Mouse (Mus musculus) cerebellum, postnatal 4 days (tissue): ENCODE results near the gene Fcrl6.
A peak's percentile ranks its signal among the peaks of the same experiment; 100 is the strongest.

Experiments used
- DNase-seq, 2 experiments: peaks; one replicate each; pipeline ENCODE4 v3.0.0; 2022; ENCODE audit warnings: low spot score in 2 of 2, mixed read lengths in 1 of 2

The Fcrl6 gene

DNA sequence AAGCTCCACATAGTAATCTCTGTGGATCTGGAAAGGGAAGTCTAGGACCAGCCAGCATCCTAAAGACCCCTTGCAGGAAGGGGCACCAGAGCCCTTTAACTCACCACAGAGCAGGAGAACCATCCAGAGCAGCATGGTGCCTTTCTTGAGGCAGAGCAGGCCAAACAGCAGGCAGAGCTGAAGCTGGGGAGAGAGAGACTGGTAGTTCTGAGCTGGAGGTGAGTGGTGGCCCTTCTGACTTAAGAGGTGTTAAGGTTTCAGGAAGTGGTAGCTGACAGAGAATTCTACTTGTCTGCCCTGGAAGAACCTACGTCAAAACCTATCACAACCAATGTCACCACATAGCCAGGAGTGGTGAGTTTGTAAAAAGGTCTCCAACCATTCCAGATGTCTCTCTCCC is at the start of gene Fcrl6:
Fcrl6 (minus strand) TSS at position 226 of the 400 bp plus-strand sequence.
- no peak for DNase-seq

DNA sequence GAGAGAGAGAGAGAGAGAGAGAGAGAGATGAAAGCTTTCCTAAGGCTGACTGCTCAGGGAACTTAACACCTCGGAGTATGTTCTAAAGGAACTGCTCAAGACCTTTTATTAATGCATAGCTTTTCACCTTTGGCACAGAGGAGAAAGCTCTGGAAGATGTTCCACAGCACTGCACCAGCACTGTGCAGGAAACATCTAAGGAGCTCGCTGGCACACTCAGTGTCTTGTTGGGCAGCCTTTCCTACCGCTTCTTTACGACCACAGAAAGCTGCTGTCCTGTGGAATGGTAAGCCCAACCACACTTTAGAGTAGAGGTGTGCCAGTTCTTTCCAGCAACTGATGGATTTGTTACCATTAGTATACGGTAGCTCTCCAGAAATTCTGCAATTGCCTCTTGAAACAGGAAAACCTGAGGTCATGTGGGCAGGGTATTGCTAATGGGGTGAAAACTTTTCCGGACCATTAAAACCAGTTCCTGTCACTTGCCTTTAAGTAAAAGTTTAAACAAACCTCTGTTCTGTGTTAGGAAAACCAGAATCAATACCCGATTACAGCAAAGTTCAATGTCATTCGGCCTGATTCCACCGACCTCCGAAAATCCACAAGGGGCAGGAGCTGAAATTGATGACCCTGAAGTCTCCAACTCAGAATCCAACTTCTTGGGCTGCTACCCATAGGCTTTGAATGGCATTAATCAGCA is 49.1 kb upstream of the Fcrl6 start:
- no peak for DNase-seq

DNA sequence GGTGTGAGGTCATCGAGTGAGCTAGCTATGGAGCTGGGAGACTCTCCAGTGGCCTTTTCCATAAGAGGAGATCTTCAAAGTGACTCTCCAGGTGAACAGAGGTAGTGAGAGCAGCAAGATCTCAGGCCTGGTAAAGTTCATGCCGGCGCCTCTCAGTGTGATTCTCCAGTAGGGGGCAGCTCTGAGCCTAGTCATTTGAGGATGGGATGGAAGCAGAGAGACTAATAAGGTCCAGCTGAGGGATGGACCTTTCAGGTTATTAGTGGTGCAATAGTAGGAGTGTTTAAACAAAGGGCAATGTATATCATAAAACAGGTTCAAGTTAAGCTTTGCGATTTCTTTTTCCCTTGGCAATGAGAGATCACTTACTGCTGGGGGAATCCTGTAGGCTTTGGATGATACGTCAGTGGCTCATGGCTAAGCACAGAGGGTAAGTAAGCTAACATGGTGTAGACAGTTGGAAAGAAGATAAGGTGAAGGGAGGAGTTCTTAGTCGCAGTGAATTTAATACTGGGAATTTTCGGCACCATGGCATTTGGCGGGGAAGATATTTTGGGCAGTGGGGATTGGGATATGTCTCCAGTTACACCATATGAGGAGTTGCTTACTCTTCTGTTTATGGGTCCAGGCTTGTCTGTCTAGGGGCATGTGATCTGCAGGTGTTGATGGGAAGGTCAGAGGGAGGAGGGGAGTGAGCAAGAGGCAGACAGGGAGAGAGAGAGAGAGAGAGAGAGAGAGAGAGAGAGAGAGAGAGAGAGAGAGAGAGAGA is 48.4 kb upstream of the Fcrl6 start:
- peak in 1 of 2 experiments; percentile 14 for DNase-seq

DNA sequence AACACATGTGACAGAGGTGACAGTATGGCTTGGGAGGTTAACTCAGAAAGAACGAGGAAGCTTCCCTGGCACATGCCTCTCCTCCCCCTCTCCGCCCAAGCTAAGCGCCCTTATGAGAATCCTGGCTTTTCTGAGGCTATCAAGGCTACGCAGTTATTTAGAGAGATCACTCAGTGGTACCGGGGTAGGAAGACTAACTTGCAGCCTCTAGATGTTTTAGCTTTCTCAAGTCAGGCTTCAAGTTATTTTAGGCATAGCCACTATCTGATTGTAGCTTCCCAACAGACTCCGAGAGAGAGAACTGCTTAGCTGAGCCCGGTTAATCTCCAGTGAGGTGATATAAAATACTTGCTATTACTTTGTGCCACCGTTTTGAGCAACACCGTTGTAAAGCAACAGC is 47.0 kb upstream of the Fcrl6 start:
- DNase-seq: no peak

DNA sequence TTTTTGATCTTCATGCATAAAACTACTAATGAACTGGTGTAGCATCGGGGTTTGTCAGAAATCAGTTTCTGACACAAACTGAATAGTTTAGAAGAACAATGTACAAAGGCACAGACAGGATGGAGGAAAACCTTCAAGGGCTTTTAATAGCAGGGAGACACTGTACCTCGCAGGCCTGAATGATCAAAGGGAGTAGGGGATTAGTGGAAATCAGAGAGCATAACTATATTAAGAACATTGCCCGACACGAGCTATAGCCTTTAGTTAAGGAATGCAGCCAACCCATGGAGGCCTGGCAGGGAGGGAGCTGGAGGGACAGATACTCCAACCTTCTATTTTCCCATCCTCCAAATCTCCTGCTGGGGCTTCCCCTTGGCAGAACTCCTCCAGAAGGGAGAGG is 44.9 kb upstream of the Fcrl6 start:
- DNase-seq: no peak

DNA sequence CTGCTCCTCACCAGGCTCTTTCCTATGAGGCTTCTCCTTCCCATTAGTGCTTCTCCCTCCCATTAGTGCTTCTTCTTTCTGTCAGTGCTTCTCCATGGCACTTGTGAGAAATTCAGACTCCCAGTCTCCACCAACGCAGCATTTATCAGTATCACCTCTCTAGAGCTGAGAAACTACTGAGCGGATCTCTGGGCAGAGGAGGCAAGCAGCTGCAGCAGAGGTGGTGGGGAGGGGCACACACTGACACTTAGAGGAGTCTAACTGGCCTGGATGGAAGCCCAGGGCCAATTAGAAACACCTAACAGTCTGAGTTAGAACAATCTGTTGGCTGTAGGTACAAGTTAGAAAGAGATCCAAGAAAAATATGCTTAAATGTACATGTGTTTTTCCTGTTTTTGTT is 36.4 kb upstream of the Fcrl6 start:
- no peak for DNase-seq

DNA sequence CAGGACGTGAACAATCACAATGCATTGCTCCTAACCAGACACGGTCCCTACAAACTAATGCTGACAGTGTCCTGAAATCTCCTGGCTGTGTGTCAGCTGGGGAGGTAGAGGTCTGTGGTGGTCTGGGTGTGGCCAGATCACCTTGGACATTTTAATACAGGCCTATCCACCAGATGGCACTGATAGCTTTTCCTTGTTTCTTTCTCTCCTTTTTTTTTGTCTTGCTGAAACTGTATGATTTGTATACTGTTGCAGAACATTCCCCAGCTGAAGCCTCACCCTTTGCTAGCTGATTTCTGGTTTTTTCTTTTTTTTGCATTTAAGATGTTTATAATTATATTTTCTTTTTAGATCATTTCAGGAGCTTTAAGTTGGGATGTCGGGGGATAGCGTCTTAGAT is 35.5 kb upstream of the Fcrl6 start:
- DNase-seq: no peak

DNA sequence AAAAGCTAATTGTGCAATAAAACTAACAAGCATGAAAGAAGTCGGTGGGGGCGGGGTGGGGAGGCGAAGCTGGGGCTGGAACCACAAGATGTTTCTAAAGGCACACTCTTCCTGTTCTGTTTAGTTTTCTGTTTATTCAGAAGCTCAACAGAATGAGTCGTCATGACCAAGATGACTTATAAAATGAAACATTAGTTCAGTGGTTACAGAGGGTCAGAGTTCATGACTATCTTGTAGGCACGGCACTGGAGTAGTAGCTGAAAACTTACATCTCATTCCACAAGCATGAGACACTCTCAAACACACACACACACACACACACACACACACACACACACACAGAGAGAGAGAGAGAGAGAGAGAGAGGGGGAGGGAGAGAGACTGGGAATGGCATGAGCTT is 33.9 kb upstream of the Fcrl6 start:
- DNase-seq: no peak

DNA sequence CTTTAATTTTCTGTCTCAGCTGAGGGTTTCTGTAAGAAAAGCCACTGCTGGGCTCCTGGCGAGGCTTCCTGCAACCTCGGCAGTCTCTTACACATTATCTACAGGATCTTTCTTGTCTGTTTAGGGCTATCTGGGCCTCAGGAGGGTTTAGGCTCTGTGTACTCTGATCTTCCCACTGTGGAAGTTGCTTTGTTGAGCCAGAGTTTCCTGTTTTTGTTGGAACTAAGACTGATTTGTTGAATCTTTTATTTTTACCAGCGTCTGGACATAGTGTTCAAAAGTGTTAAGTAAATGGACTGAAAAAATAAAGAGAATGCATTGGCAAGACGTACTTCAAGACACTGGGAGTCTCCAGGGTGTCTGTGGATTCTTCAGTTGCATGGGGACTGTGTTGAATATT is 32.9 kb upstream of the Fcrl6 start:
- no peak for DNase-seq

DNA sequence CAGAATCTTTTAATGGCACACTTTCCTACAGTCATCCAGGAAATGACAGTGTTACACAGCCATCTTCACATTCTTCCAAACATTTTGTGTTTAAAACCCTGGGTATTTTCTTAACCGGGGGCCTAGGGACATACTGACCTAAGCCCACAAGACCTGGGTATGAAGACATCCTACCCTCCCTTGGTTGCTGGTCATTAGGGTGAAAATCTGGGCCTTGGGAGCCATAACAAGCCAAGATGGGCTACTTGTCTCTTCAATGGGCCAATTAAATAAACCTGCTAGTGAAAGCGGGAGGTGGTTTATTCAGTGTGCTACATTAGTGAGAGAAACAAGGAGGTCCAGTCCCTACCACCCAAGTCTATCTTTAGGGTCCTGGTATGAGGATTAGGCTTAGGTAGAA is 31.8 kb upstream of the Fcrl6 start:
- DNase-seq: no peak

DNA sequence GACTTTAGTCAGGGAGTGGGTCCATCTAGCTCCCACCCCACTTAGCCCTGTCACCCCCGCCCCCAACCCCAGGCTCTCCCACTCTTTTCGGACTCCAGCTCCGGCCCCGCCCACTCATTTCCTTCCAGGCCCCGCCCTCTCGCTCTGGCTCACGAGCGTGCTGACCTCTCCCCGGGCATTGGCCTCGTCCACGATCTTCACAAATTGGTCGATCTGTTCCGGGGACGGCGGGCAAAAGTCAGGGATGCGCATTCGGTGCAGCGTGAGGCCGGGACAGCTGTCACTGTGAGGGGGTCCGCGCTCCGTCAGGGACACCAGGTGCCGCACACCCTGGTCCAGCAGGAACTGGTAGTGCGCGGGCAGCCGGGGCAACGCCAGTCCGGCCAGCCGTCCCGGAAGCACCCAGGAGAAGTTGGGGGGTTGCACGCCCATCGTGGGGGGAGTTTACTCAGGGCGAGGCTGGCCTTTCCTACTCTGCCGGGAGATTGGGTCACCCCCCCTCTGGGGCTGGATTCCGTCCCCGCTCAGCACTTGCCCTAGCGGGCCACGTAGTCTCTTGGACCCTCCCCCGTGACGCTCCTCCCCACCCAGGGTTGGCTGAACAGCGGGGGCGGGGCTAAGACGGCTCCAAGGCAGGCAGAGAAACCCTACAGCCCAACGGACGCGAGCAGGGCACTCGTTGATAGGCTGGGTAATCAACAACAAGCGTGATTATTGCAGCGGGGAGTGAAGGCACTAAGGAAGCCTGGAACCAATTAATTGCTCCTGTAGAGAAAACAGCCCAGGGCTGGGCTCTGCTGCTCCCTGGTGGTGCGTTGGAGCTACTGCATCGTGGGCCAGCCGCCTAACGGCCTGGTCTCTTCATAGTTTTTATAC is 30.3 kb upstream of the Fcrl6 start, which contains the start of gene Dusp23:
Dusp23 (minus strand) TSS at position 512 of the 876 bp plus-strand sequence.
- peak; percentile 78 to 91 for DNase-seq

DNA sequence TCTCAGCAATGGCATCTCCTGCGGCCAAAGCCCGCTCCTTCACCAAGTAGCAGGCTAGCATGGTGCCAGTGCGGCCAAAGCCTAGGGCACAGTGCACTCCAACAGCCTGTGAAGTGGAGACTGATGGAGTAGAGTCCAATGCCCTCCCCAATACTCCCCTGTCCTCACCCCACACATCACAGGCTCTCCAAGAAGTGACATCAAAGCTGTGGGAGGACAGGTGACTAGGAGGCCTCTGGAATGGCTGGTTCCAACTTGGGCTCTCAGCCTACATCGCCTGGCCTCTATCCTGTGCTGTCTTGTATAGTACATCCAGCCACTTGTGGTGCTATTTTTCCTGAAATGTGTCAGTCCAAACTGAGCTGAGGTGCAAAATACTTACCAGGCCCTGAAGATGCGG is 29.4 kb upstream of the Fcrl6 start:
- no peak for DNase-seq

DNA sequence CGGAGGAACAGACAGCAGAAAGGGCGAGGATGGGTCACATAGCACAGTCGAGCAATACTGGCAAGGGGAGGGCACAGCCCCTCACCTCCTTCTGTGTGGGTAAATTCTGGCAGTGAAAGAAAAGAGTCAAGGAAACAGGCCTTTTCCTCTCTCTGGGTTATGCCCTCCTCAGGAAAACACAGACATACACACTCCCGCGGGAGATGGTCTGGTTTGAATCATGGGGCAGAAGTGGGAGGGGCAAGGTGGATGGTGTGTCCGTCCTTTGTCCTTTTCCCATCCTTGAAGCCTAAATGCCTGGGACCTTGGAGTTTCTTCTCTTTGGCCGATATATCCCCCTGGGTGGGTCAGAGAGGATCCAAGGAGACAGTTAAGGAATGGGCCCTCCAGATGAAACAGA is 27.5 kb upstream of the Fcrl6 start:
- no peak for DNase-seq

DNA sequence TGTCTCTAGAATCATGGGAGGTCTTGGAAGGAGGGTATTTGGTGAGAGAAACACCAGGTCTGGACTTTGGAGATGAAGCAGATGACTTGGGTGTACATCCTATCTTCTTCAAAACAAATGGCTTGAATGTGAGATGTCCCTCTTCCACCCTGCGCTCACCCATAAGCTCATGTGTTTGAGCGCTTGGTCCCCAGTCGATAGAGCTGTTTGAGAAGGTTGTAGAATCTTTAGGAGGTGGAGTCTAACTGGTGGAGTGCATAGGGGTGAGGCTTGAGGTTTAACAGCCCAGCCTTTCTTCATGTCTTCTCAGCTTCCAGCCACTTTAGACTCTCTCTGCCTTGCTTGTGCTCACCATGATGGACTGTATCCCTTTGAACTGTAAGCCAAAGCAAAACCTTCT is 24.0 kb upstream of the Fcrl6 start:
- no peak for DNase-seq

DNA sequence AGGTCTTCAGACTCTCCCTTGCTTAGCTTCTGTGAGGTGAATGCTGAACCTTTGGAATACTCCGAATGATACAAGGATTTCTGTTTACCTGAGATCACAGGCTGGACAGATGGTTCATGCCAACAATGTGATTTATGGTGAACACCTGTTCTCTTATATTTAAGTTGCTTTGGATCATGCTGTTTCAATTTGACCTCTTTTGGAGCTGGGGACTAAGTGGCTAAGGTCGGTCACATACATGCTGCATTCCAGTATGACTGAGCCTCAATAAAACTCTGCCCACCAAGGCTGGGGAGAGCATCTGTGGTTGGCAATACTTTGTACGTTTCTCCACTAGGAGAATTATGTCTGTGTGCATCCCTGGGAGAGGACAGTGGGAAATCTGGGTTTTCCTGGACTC is 21.7 kb upstream of the Fcrl6 start:
- DNase-seq: no peak

DNA sequence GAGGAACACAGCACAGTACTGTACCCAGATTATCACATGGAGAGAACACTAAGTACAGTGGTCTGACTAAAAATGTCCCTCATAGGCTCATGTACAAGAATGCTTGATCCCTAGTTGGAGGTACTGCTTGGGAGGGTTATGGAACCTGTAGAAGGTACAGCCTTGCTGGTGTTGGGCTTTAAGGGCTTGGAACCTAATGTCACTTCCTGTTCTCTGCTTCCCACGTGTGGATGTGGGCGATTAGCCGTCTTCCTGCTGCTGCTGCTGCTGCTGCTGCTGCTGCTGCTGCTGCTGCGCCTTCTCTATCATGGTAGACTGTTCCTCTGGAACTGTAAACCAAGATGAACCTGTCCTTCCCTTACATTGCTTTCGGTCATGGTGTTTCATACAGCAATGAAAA is 21.2 kb upstream of the Fcrl6 start:
- no peak for DNase-seq

DNA sequence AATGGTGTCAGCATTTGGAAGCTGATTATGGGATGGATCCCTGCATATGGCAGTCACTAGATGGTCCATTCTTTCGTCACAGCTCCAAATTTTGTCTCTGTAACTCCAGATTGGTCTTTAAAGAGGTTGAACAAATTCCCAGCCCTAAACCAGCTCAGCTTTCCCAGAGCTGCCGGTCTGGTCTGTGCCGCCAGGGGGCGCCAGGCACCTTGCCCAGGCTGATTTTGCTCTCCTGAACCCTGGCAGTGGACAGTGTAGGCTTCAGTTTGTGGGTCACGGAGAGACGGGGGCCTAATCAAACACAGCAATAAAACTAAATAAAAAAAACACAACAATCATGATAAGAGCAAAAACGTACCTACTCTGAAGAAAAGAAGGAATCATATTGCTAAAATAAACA is 16.9 kb upstream of the Fcrl6 start:
- DNase-seq: peak in 1 of 2 experiments; percentile 74

DNA sequence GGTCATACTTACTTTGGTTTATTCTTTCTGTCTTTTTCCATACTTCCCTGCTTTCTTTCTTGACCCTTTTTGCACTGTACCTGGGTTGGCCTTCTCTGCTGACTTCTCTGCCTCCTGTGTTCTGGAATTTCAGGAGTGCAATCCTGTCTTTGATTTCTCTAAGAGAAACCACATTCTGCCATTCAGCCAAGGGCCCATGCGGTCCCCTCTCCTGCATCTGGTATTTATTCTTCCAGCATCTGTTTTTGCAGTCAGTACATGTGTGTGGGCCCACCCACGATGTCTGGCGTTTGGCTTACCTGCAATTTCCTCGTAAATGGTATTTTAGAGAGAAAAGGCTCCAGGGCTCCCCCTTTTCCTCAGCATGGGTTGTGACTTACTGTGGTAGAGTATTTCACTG is 15.8 kb upstream of the Fcrl6 start:
- DNase-seq: no peak

DNA sequence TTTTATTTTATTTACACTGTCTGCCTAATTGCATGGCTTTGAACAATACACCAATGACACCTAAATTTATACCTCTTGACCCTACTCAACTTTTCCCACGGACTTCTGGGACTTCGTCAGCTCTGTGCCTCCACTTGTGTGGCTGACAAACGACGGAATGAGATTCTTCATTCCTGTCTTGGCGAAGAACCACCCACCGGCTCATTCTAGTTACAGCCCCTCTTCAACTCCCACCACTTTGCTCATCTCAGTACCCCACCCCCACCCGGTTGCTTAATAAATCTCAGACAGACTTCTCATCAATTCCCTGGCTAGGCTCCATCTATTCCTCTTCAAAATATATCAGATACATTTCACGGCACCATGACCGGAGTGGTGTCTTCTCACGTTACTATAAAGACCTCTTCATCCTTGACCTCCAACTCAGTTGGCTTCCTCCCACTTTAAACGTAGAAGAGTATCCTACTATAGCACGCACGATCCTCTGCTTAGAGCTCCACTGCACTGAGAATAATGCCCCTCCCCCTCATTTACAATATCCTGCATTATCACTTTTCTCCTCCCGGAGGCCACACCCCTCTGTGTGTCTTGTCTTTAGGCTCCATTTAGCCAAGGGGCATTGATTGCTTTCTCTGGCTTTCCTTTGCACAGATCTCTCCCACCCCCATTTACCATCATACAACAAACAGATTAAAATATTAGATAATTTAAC is 15.2 kb upstream of the Fcrl6 start:
- DNase-seq: no peak

DNA sequence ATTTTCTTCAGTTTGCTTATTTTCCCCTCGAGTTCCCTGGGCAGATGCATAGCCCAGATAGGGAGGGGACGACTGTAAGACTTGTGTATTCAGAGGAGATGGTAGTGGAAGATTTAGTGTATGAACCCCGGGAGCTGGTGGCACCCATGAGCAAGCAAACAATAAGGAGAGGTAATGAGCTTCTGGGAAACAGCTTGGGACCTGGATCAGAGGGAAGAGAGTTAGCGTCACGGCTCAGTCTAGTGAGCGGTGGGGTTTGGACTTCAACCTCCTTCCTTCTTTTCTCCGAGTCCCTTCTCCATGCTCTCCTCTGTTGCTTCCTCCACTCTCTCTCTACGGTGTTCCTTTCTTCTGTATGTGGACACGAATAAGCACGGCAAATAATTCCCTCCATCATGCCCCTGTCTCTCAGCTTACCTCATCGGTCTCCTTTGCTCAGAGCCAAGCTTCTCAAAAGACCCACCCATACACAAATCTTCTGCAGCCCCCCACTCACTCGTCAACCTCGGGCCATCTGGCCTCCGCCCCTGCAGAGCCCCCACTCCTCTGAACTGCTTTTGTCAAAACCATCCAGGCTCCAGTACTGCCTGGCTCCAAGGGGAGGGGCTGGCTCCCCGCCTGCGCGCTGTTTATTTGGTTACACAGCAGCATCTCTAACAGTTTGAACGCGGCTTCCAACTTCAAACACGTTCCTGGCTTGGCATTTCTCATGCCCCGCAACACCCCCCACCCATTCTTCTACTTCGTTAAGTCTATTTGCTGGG is 14.4 kb upstream of the Fcrl6 start:
- peak in 1 of 2 experiments; percentile 34 for DNase-seq

DNA sequence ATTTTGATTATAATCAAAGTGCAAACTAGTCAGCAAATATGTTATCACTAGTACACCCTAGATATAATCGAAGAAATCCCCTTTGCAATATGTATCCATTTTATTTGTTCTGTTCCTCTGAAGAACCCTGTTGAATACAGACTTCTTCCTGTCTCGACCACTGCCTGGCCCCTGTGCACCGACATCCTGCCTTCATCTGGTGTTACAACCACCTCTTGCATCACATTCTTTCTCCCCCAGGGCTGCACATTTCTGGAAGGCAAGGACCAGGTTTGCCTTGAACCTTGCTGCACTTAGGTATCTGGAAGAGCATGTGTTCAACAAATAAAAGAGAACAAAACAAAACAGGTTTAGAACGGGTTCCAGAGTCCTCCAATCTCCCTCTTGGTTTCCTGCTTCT is 13.1 kb upstream of the Fcrl6 start:
- DNase-seq: no peak
